Mouse (Mus musculus) heart, embryonic 12.5 days (tissue): ENCODE measurements around the gene Hipk2. TPM values are rescaled to one million over a fixed set of nuclear protein-coding genes. Genes with fewer than 3 reads are reported as not detected.

Experiments
- ATAC-seq: fragments of 200-750 bp; cut with Nextera tagmentation; 2 replicates; pipeline ENCODE4 v1.8.0; 2017; ENCODE audit warnings: moderate TSS enrichment, moderate library complexity; ENCODE audit not compliant: insufficient number of reproducible peaks, low FRiP score
- H3K27ac ChIP-seq: fragments of 300-500 bp; sonication (generic); 2 replicates; pipeline ENCODE4 v1.5.1; 2016; ENCODE audit warnings: mild to moderate bottlenecking, moderate library complexity; ENCODE audit not compliant: poor library complexity, severe bottlenecking
- H3K27me3 ChIP-seq: fragments of 300-500 bp; sonication (generic); replicated peaks from 2 replicates; pipeline ENCODE4 v1.6.1; 2016; ENCODE audit warnings: mild to moderate bottlenecking, moderate library complexity
- H3K36me3 ChIP-seq: fragments of 300-500 bp; sonication (generic); 2 replicates; pipeline ENCODE4 v1.6.1; 2016; ENCODE audit warnings: mild to moderate bottlenecking, moderate library complexity
- H3K4me1 ChIP-seq: fragments of 300-500 bp; sonication (generic); replicated peaks from 2 replicates; pipeline ENCODE4 v1.6.1; 2016; ENCODE audit warnings: mild to moderate bottlenecking
- H3K4me2 ChIP-seq: fragments of 300-500 bp; sonication (generic); 2 replicates; pipeline ENCODE4 v1.6.1; 2016; ENCODE audit warnings: mild to moderate bottlenecking, moderate library complexity
- H3K4me3 ChIP-seq: fragments of 300-500 bp; sonication (generic); 2 replicates; pipeline ENCODE4 v1.5.1; 2016; ENCODE audit warnings: mild to moderate bottlenecking
- H3K9ac ChIP-seq: fragments of 300-500 bp; sonication (generic); 2 replicates; pipeline ENCODE4 v1.6.1; 2016; ENCODE audit warnings: mild to moderate bottlenecking, moderate library complexity
- H3K9me3 ChIP-seq: fragments of 300-500 bp; sonication (generic); replicated peaks from 2 replicates; pipeline ENCODE4 v1.6.1; 2016; ENCODE audit warnings: mild to moderate bottlenecking, moderate library complexity
- WGBS: fragments of 180-500 bp; shearing (Covaris S2); methylation state at CpG from one replicate; pipeline ENCODE4 v1.1.7; 2016; 5-methylcytosine and 5-hydroxymethylcytosine counted together
- polyA plus RNA-seq: library from polyadenylated mRNA; unstranded; fragments of >200 nt; fragmentation: Nextera tagmentation; extraction: Ambion mirVana; gene quantifications from 2 replicates; pipeline ENCODE4 v1.2.1, GENCODE M21; 2016

The Hipk2 gene
- polyA plus RNA-seq, 1 experiment from 2014 or later: 12.5 TPM

- Histone ChIP-seq H3K9ac (no peak overlapping the region), H3K27ac (0 out of 2 replicates have a peak overlapping the region, but pooled peaks have one; percentile 14), H3K4me2 (no peak overlapping the region), H3K4me3 (no peak overlapping the region), H3K4me1 (peaks cover 82% of the 10 kb centered on the region), H3K9me3 (no peaks in the 10 kb centered on the region), H3K27me3 (no peaks in the 10 kb centered on the region), H3K36me3 (0 out of 2 replicates have a peak, but pooled peaks cover under 1% of the 10 kb centered on the region)
- no peak for ATAC-seq
- WGBS: 69% methylated on average over 4 of the region's 4 CpGs
Observed at GRCm38 (mm10) chr6:38811459-38812145, 64.4 kb downstream of the Hipk2 start.

- Histone ChIP-seq H3K36me3 (no peaks in the 10 kb centered on the region), H3K9me3 (no peaks in the 10 kb centered on the region), H3K4me3 (no peak overlapping the region), H3K27me3 (no peaks in the 10 kb centered on the region), H3K27ac (peak overlapping the region; percentile 61), H3K4me2 (peak overlapping the region; percentile 27; the same call in 1 of the 2 replicates), H3K4me1 (peaks cover 78% of the 10 kb centered on the region), H3K9ac (no peak overlapping the region)
- ATAC-seq: no peak; the same call in 1 of the 2 replicates
- WGBS: 16% methylated on average over 2 of the region's 2 CpGs
Observed at GRCm38 (mm10) chr6:38810121-38810475, 65.9 kb downstream of the Hipk2 start.

- H3K4me1 ChIP-seq: peaks cover 72% of the 10 kb centered on the region
- H3K27ac ChIP-seq: peak overlapping the region; percentile 61
- H3K9me3 ChIP-seq: no peaks in the 10 kb centered on the region
- H3K27me3 ChIP-seq: no peaks in the 10 kb centered on the region
- no peak overlapping the region for H3K9ac ChIP-seq
- H3K4me2 ChIP-seq: peak overlapping the region; percentile 27; the same call in 1 of the 2 replicates
- peak; percentile 54; the same call in 1 of the 2 replicates for ATAC-seq
- no peak overlapping the region for H3K4me3 ChIP-seq
- peaks cover 4% of the 10 kb centered on the region for H3K36me3 ChIP-seq
- 32% methylated on average over 10 of the region's 10 CpGs for WGBS
Observed at GRCm38 (mm10) chr6:38809396-38810120, 66.4 kb downstream of the Hipk2 start.

- no peak for ATAC-seq
- no peak overlapping the region for H3K9ac ChIP-seq
- peaks cover 8% of the 10 kb centered on the region for H3K36me3 ChIP-seq
- 85% methylated on average over 4 of the region's 4 CpGs for WGBS
- no peaks in the 10 kb centered on the region for H3K9me3 ChIP-seq
- H3K27ac ChIP-seq: no peak overlapping the region
- H3K4me1 ChIP-seq: peaks cover 65% of the 10 kb centered on the region
- H3K4me2 ChIP-seq: no peak overlapping the region
- H3K27me3 ChIP-seq: no peaks in the 10 kb centered on the region
- no peak overlapping the region for H3K4me3 ChIP-seq
Observed at GRCm38 (mm10) chr6:38808317-38808716, 67.6 kb downstream of the Hipk2 start.

- Histone ChIP-seq H3K9ac (no peak overlapping the region), H3K4me3 (no peak overlapping the region), H3K9me3 (no peaks in the 10 kb centered on the region), H3K4me1 (peaks cover 71% of the 10 kb centered on the region), H3K36me3 (peaks cover 8% of the 10 kb centered on the region), H3K4me2 (no peak overlapping the region), H3K27me3 (no peaks in the 10 kb centered on the region), H3K27ac (peak overlapping the region; percentile 60)
- WGBS: 38% methylated on average over 4 of the region's 4 CpGs
- no peak for ATAC-seq
Observed at GRCm38 (mm10) chr6:38806963-38807445, 69.0 kb downstream of the Hipk2 start.

GRCm38 (mm10) chr6:38805612-38806011 lies 70.4 kb downstream of the Hipk2 start:
- no peak for ATAC-seq
- Histone ChIP-seq H3K4me2 (no peak overlapping the region), H3K9ac (no peak overlapping the region), H3K4me1 (peaks cover 68% of the 10 kb centered on the region), H3K27me3 (no peaks in the 10 kb centered on the region), H3K36me3 (peaks cover 8% of the 10 kb centered on the region), H3K9me3 (no peaks in the 10 kb centered on the region), H3K27ac (no peak overlapping the region), H3K4me3 (no peak overlapping the region)
- WGBS: 74% methylated on average over 2 of the region's 2 CpGs

GRCm38 (mm10) chr6:38801252-38801651 lies 74.7 kb downstream of the Hipk2 start:
- Histone ChIP-seq H3K27me3 (no peaks in the 10 kb centered on the region), H3K4me3 (no peak overlapping the region), H3K27ac (no peak overlapping the region), H3K4me1 (peaks cover 41% of the 10 kb centered on the region), H3K9me3 (no peaks in the 10 kb centered on the region), H3K9ac (no peak overlapping the region), H3K36me3 (peaks cover 8% of the 10 kb centered on the region), H3K4me2 (no peak overlapping the region)
- 66% methylated on average over 1 of the region's 1 CpGs for WGBS
- ATAC-seq: no peak

GRCm38 (mm10) chr6:38797548-38797947 lies 78.4 kb downstream of the Hipk2 start:
- H3K9ac ChIP-seq: no peak overlapping the region
- H3K4me3 ChIP-seq: no peak overlapping the region
- no peak overlapping the region for H3K27ac ChIP-seq
- H3K36me3 ChIP-seq: no peaks in the 10 kb centered on the region
- no peaks in the 10 kb centered on the region for H3K9me3 ChIP-seq
- no peaks in the 10 kb centered on the region for H3K27me3 ChIP-seq
- H3K4me1 ChIP-seq: peaks cover 52% of the 10 kb centered on the region
- ATAC-seq: no peak
- WGBS: 79% methylated on average over 3 of the region's 3 CpGs
- H3K4me2 ChIP-seq: no peak overlapping the region

GRCm38 (mm10) chr6:38796993-38797392 lies 79.0 kb downstream of the Hipk2 start:
- Histone ChIP-seq H3K9me3 (no peaks in the 10 kb centered on the region), H3K27me3 (no peaks in the 10 kb centered on the region), H3K36me3 (no peaks in the 10 kb centered on the region), H3K4me3 (no peak overlapping the region), H3K27ac (no peak overlapping the region), H3K4me2 (no peak overlapping the region), H3K9ac (no peak overlapping the region), H3K4me1 (peaks cover 47% of the 10 kb centered on the region)
- ATAC-seq: no peak

- Histone ChIP-seq H3K27me3 (no peaks in the 10 kb centered on the region), H3K9ac (no peak overlapping the region), H3K4me3 (no peak overlapping the region), H3K36me3 (peaks cover 3% of the 10 kb centered on the region), H3K4me1 (peaks cover 41% of the 10 kb centered on the region), H3K27ac (no peak overlapping the region), H3K4me2 (no peak overlapping the region), H3K9me3 (no peaks in the 10 kb centered on the region)
- ATAC-seq: no peak
- 88% methylated on average over 1 of the region's 1 CpGs for WGBS
Observed at GRCm38 (mm10) chr6:38796388-38796787, 79.6 kb downstream of the Hipk2 start.

GRCm38 (mm10) chr6:38795096-38795816 lies 80.7 kb downstream of the Hipk2 start:
- no peak for ATAC-seq
- Histone ChIP-seq H3K9ac (no peak overlapping the region), H3K4me2 (0 out of 2 replicates have a peak overlapping the region, but pooled peaks have one; percentile 3), H3K4me3 (no peak overlapping the region), H3K27me3 (no peaks in the 10 kb centered on the region), H3K36me3 (peaks cover 7% of the 10 kb centered on the region), H3K9me3 (no peaks in the 10 kb centered on the region), H3K4me1 (peaks cover 36% of the 10 kb centered on the region), H3K27ac (no peak overlapping the region; the same call in 1 of the 2 replicates)
- WGBS: 44% methylated on average over 3 of the region's 3 CpGs
